Mouse (Mus musculus): ENCODE data around the gene Bcas2.

The Bcas2 gene

GRCm38 (mm10) chr3:103224231-103224765, 52.8 kb downstream of the Bcas2 start:
- DNase-seq = no peak

DNA sequence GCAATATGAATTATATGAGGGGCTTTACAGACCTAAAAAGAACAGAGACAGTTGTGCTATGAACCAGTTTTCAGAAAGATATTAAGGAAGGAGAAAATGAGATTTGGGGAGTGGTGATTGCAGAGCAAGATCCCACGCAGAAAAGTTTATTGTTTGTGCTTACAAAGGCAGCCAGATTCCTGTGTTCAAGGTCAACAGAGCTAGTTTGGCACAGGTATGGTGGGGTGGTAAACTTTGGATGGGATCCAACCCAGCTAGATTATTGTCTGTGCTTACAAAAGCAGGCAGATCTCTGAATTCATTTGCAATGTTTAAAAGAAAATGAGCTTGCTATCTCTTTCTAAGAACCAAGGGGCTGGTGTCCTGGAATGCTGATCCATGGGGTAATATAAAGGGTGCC, 56.3 kb downstream of the Bcas2 start:
- DNase-seq = no peak
